Mouse (Mus musculus) midbrain, embryonic 16.5 days (tissue): ENCODE measurements around the gene Thop1. TPM values are rescaled to one million over a fixed set of nuclear protein-coding genes. Genes with fewer than 3 reads are reported as not detected.
"Not testable (repeated sequence)": the region's sequence is repeated elsewhere in the genome, so short reads cannot be mapped to it uniquely, and the experiment has no call there.

Experiments used
- ATAC-seq: fragments of 200-750 bp; cut with Nextera tagmentation; 2 replicates; pipeline ENCODE4 v1.8.0; 2017; ENCODE audit warnings: moderate TSS enrichment
- H3K27ac ChIP-seq: fragments of 300-500 bp; sonication (generic); 2 replicates; pipeline ENCODE4 v1.5.1; 2014; ENCODE audit warnings: mild to moderate bottlenecking, low read length, mixed read lengths
- H3K27me3 ChIP-seq: fragments of 300-500 bp; sonication (generic); 2 replicates; pipeline ENCODE4 v1.6.1; 2014; ENCODE audit warnings: low read depth, low read length, mixed read lengths; ENCODE audit not compliant: control insufficient read depth, insufficient read depth
- H3K36me3 ChIP-seq: fragments of 300-500 bp; sonication (generic); 2 replicates; pipeline ENCODE4 v1.6.1; 2014; ENCODE audit warnings: mild to moderate bottlenecking, low read length, moderate library complexity, mixed read lengths; ENCODE audit not compliant: control insufficient read depth, insufficient read depth
- H3K4me1 ChIP-seq: fragments of 300-500 bp; sonication (generic); 2 replicates; pipeline ENCODE4 v1.6.1; 2014; ENCODE audit warnings: mild to moderate bottlenecking, low read length, mixed read lengths; ENCODE audit not compliant: control insufficient read depth, insufficient read depth
- H3K4me2 ChIP-seq: fragments of 300-500 bp; sonication (generic); 2 replicates; pipeline ENCODE4 v1.6.1; 2014; ENCODE audit warnings: mild to moderate bottlenecking, low read length, mixed read lengths
- H3K4me3 ChIP-seq: fragments of 300-500 bp; sonication (generic); 2 replicates; pipeline ENCODE4 v1.5.1; 2014; ENCODE audit warnings: low read depth, mild to moderate bottlenecking, low read length, moderate library complexity, mixed read lengths
- H3K9ac ChIP-seq: fragments of 300-500 bp; sonication (generic); 2 replicates; pipeline ENCODE4 v1.6.1; 2014; ENCODE audit warnings: low read depth, low read length, mixed read lengths
- H3K9me3 ChIP-seq: fragments of 300-500 bp; sonication (generic); replicated peaks from 2 replicates; pipeline ENCODE4 v1.6.1; 2014; ENCODE audit warnings: mild to moderate bottlenecking, low read length, mixed read lengths; ENCODE audit not compliant: control insufficient read depth, poor library complexity, severe bottlenecking
- WGBS: fragments of 180-500 bp; shearing (Covaris S2); extraction: QIAGEN DNeasy Blood & Tissue Kit; methylation state at CpG from one replicate; pipeline ENCODE4 v1.1.7; 2014; 5-methylcytosine and 5-hydroxymethylcytosine counted together
- polyA plus RNA-seq: library from polyadenylated mRNA; unstranded; fragments of >200 nt; fragmentation: Nextera tagmentation; extraction: Ambion mirVana; gene quantifications from 2 replicates; pipeline ENCODE4 v1.2.1, GENCODE M21; 2015

Thop1 gene
- polyA plus RNA-seq, 1 experiment from 2014 or later = 47.3 TPM

GRCm38 (mm10) chr10:81064519-81064918, 5.3 kb upstream of the Thop1 start:
- whole genome bisulfite sequencing = 88% methylated on average over 8 of the region's 8 CpGs
- not testable (repeated sequence) for H3K27ac ChIP-seq, H3K9ac ChIP-seq, H3K4me1 ChIP-seq, H3K9me3 ChIP-seq, H3K4me2 ChIP-seq, H3K27me3 ChIP-seq, ATAC-seq, H3K4me3 ChIP-seq, H3K36me3 ChIP-seq

- no peak for ATAC-seq
- no peak overlapping the region; the same call in 1 of the 2 replicates for H3K9ac ChIP-seq
These were observed 1.1 kb upstream of the Thop1 start for GRCm38 (mm10) chr10:81068706-81069105.

GRCm38 (mm10) chr10:81072290-81072689, 2.5 kb downstream of the Thop1 start:
- H3K4me1 ChIP-seq = peaks cover 19% of the 10 kb centered on the region
- H3K27ac ChIP-seq = no peak overlapping the region
- no peak overlapping the region for H3K4me3 ChIP-seq
- peaks cover 22% of the 10 kb centered on the region for H3K36me3 ChIP-seq
- H3K9me3 ChIP-seq = no peaks in the 10 kb centered on the region; the same call in 1 of the 2 replicates
- ATAC-seq = no peak
- 93% methylated on average over 8 of the region's 8 CpGs for WGBS
- no peak overlapping the region; the same call in 1 of the 2 replicates for H3K9ac ChIP-seq
- no peaks in the 10 kb centered on the region for H3K27me3 ChIP-seq
- no peak overlapping the region for H3K4me2 ChIP-seq

More at GRCm38 (mm10) chr10:81068706-81069105, 1.1 kb upstream of the Thop1 start:
- Histone ChIP-seq H3K36me3 (peaks cover 7% of the 10 kb centered on the region; the same call in 1 of the 2 replicates), H3K4me2 (no peak overlapping the region), H3K4me1 (peaks cover 19% of the 10 kb centered on the region), H3K4me3 (no peak overlapping the region), H3K27me3 (no peaks in the 10 kb centered on the region), H3K27ac (peak overlapping the region; percentile 74; the same call in 1 of the 2 replicates), H3K9me3 (no peaks in the 10 kb centered on the region)
- WGBS = 82% methylated on average over 5 of the region's 5 CpGs

- Histone ChIP-seq H3K36me3 (peaks cover 29% of the 10 kb centered on the region), H3K4me2 (no peak overlapping the region), H3K27me3 (no peaks in the 10 kb centered on the region), H3K9ac (no peak overlapping the region), H3K4me3 (no peak overlapping the region), H3K9me3 (no peaks in the 10 kb centered on the region; the same call in 1 of the 2 replicates), H3K27ac (no peak overlapping the region), H3K4me1 (peaks cover 19% of the 10 kb centered on the region)
- ATAC-seq = no peak
- 65% methylated on average over 7 of the region's 7 CpGs for WGBS
These were observed 3.6 kb downstream of the Thop1 start for GRCm38 (mm10) chr10:81073464-81073863.

DNA sequence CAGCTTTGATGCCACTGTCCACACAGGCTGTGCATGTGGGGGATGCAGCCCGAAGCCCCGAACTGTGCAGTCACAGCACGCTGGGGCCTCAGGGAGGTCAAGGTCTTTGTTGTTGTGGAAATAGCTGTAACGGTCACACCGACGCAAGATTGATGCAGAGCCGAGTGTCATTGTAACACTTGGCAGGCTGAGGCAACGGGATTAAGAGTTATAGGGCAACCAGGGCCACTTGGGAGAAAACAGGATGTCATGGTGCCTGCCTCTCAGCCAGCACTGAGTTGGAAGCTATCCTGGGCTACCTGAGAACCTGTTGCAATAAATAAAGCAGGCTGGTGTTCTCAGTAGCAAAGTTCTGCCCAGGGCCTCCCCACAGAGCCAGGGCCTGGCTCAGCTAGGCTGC, 5.9 kb downstream of the Thop1 start:
- no peak overlapping the region for H3K27ac ChIP-seq
- H3K4me2 ChIP-seq = no peak overlapping the region
- peaks cover 6% of the 10 kb centered on the region for H3K4me1 ChIP-seq
- H3K27me3 ChIP-seq = no peaks in the 10 kb centered on the region
- H3K9me3 ChIP-seq = no peaks in the 10 kb centered on the region; the same call in 1 of the 2 replicates
- no peak overlapping the region for H3K4me3 ChIP-seq
- WGBS = 57% methylated on average over 8 of the region's 8 CpGs
- H3K36me3 ChIP-seq = peaks cover 49% of the 10 kb centered on the region
- no peak for ATAC-seq
- H3K9ac ChIP-seq = no peak overlapping the region

- Histone ChIP-seq H3K4me3 (no peak overlapping the region), H3K27me3 (no peaks in the 10 kb centered on the region), H3K27ac (no peak overlapping the region), H3K4me1 (peaks cover under 1% of the 10 kb centered on the region; the same call in 1 of the 2 replicates), H3K36me3 (peaks cover 54% of the 10 kb centered on the region), H3K4me2 (no peak overlapping the region), H3K9me3 (no peaks in the 10 kb centered on the region; the same call in 1 of the 2 replicates), H3K9ac (no peak overlapping the region)
- no peak for ATAC-seq
- 93% methylated on average over 1 of the region's 1 CpGs for WGBS
These were observed 6.5 kb downstream of the Thop1 start for GRCm38 (mm10) chr10:81076356-81076755.

GRCm38 (mm10) chr10:81077916-81078315, 8.1 kb downstream of the Thop1 start:
- no peaks in the 10 kb centered on the region for H3K27me3 ChIP-seq
- H3K4me1 ChIP-seq = no peaks in the 10 kb centered on the region
- H3K9ac ChIP-seq = no peak overlapping the region
- no peaks in the 10 kb centered on the region; the same call in 1 of the 2 replicates for H3K9me3 ChIP-seq
- H3K27ac ChIP-seq = no peak overlapping the region
- WGBS = 95% methylated on average over 11 of the region's 11 CpGs
- ATAC-seq = no peak
- H3K4me2 ChIP-seq = no peak overlapping the region
- no peak overlapping the region for H3K4me3 ChIP-seq
- peaks cover 63% of the 10 kb centered on the region for H3K36me3 ChIP-seq

DNA sequence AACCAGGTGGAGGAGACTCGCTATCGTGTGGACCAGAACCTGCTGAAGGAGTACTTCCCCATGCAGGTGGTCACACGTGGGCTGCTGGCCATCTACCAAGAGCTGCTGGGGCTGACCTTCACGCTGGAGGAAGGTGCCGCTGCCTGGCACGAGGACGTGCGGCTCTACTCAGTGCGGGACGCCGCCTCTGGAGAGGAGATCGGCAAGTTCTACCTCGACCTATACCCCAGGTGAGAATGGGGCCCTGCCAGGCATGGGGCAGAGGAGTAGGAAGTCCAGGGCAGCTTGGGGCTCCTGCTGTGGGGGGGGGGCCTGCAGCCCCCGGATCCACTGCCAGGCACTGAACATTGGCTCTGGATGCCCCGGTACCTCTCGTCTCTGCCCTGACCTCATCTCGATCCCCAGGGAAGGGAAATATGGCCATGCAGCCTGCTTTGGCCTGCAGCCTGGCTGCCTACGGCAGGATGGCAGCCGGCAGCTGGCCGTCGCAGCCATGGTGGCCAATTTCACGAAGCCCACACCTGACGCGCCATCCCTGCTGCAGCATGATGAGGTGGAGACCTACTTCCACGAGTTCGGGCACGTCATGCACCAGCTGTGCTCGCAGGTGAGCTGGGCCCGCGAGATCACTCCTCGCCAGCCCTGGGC, 10.3 kb downstream of the Thop1 start:
- Histone ChIP-seq H3K4me1 (no peaks in the 10 kb centered on the region), H3K27me3 (no peaks in the 10 kb centered on the region), H3K27ac (no peak overlapping the region), H3K4me3 (no peak overlapping the region), H3K9ac (no peak overlapping the region), H3K36me3 (peaks cover 45% of the 10 kb centered on the region), H3K4me2 (no peak overlapping the region), H3K9me3 (no peaks in the 10 kb centered on the region)
- whole genome bisulfite sequencing = 93% methylated on average over 31 of the region's 31 CpGs
- no peak for ATAC-seq

DNA sequence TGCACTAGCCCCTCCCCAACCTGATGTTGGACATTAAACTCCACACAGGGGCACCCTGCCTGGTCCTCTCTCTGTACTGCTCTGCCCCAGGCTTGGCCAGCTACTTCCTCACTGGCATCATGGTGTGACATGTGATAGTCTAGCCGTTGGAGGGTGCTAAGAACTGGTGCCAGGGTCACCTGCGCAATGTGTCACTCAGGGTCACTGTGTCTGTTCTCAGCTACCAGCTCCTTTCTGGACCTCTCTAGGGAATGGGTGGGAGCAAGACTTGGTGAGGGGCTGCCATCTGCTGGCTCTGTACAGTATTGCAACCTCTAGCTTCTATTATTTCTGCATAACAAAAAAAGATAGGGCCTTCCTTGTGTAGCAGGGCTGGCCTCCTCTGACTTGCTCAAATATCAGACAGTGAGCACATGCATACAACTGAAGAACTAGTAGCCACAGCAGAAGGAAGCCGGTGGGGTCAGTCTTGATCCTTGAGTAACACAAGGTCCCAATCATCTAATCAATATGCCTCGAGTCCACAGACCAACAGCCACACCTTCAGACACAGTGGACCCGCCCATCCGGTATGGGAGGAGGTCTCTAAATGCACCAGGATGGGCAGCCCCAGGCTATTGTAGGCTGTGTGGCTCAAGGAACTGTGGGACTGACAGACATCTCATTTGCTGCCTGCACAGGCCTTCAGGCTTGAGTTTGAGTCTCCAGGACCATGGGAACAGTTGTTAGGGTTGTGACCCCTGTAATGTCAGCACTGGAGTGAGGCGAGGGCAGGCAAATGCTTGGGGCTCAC, 12.5 kb downstream of the Thop1 start:
- Histone ChIP-seq H3K4me3 (no peak overlapping the region), H3K9ac (no peak overlapping the region), H3K27me3 (no peaks in the 10 kb centered on the region), H3K27ac (no peak overlapping the region), H3K36me3 (peaks cover 41% of the 10 kb centered on the region), H3K9me3 (no peaks in the 10 kb centered on the region), H3K4me1 (no peaks in the 10 kb centered on the region), H3K4me2 (no peak overlapping the region)
- 79% methylated on average over 7 of the region's 7 CpGs for WGBS
- ATAC-seq = peak; percentile 30; the same call in 1 of the 2 replicates
